Mouse (Mus musculus) liver, adult 2 months (tissue): Measurements from ENCODE around the gene Unc93a2. TPM values are rescaled to one million over a fixed set of nuclear protein-coding genes. Genes with fewer than 3 reads are reported as not detected.

ENCODE experiments used
- polyA plus RNA-seq: library from polyadenylated mRNA; depleted of rRNA; stranded (reverse); fragments of >200 nt; gene quantifications from 2 replicates; pipeline ENCODE4 v1.2.3, GENCODE M21; 2012; rRNA removed
- total RNA-seq: library from RNA; depleted of rRNA; stranded (reverse); fragments of >200 nt; gene quantifications from 2 replicates; pipeline ENCODE4 v1.2.3, GENCODE M21; 2014; rRNA removed

Unc93a2 gene
- total and polyA plus RNA-seq, 2 experiments = 2.4 to 4.5 TPM

Other genes with a start within 250 kb of the Unc93a2 start
- gene Rps6ka2, start 215.3 kb downstream of the Unc93a2 start, total RNA-seq = 0.74 and 1.3 TPM in 2 replicates
- 0.56 and 0.72 TPM in 2 replicates for gene Rps6ka2, start 215.3 kb downstream of the Unc93a2 start, polyA plus RNA-seq
- gene Tcp10a, start 60.8 kb downstream of the Unc93a2 start, total RNA-seq = not detected in 2 replicates
- gene Tcp10a, start 60.8 kb downstream of the Unc93a2 start, polyA plus RNA-seq = 0.07 TPM in 1 of 2 replicates, not detected in the other
- gene Ttll2, start 32.8 kb downstream of the Unc93a2 start, total RNA-seq = 0.34 TPM in 1 of 2 replicates, not detected in the other
- 0.07 and 0.14 TPM in 2 replicates for gene Ttll2, start 32.8 kb downstream of the Unc93a2 start, polyA plus RNA-seq
- gene Gm49630, start 13.5 kb downstream of the Unc93a2 start, total RNA-seq = not detected in 2 replicates
- gene Gm49630, start 13.5 kb downstream of the Unc93a2 start, polyA plus RNA-seq = not detected in 2 replicates